Mouse (Mus musculus): Measurements from ENCODE around the gene Col9a1. TPM values are rescaled to one million over a fixed set of nuclear protein-coding genes. Genes with fewer than 3 reads are reported as not detected.

Col9a1 gene
- polyA plus RNA-seq, 1 experiment: 0.15 TPM

DNA sequence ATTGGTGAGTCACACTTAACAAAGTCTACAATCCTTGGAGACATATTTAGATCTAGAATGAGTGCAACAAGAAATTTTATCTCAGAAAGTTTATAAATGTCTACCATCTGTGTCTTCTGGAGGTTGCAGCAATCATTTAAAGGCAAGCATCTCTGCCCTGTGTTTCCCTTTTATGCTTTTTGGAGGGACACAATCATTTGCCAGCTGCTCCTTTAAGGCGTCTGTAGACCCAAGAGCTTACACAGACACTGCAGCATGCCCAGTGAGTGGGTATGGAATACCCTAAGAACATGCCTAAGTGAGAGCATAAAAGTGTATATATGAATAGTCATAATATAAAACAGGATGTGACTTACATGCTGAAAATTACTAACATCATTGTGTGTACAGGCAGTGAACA lies 52.1 kb downstream of the Col9a1 start:
- H3K4me3 ChIP-seq (ENCODE audit: control insufficient read depth, insufficient read depth, low read length): no peak overlapping the region
- no peak for TF ChIP-seq CTCF (IDR thresholded peaks at IDR 0.05; ENCODE audit: borderline replicate concordance, control insufficient read depth, extremely low read depth, insufficient read depth, low read length, poor library complexity)
- no peak for TF ChIP-seq POLR2A (IDR thresholded peaks at IDR 0.05; ENCODE audit: control insufficient read depth, extremely low read depth, insufficient read depth, low read length, poor library complexity)
- H3K27me3 ChIP-seq (ENCODE audit: control insufficient read depth, insufficient read depth, low read length): no peaks in the 10 kb centered on the region
- 97% methylated on average over 1 of the region's 1 CpGs for WGBS
- H3K4me1 ChIP-seq (replicated peaks; ENCODE audit: control insufficient read depth, insufficient read depth, low read length): no peaks in the 10 kb centered on the region
- no peaks in the 10 kb centered on the region for H3K36me3 ChIP-seq (ENCODE audit: control insufficient read depth, insufficient read depth, low read length)
- DNase-seq: no peak
- no peak overlapping the region for H3K27ac ChIP-seq (ENCODE audit: control insufficient read depth, insufficient read depth, low read length)

DNA sequence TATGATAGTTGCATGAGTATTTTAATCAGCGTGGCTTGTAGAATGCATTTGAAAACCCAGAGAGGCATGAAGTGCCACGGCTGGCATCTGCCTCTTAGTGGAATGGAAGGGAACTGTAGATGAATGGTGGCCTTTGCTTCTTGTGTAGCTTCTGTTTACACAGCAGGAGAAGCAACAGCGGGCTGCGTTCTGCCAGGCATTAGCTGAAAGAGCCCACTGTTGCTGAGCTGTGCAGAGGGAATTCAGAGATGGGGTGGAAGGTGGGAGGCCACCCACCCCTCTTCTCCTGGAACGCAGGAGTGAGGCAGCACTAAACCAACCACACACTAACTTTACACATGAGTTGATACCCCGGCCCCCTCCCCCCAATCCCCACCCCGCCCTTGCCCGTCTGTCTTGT lies 53.0 kb downstream of the Col9a1 start:
- Histone ChIP-seq H3K36me3 (ENCODE audit: control insufficient read depth, insufficient read depth, low read length) (no peaks in the 10 kb centered on the region), H3K4me3 (ENCODE audit: control insufficient read depth, insufficient read depth, low read length) (no peak overlapping the region), H3K27ac (ENCODE audit: control insufficient read depth, insufficient read depth, low read length) (no peak overlapping the region), H3K27me3 (ENCODE audit: control insufficient read depth, insufficient read depth, low read length) (no peaks in the 10 kb centered on the region), H3K4me1 (replicated peaks; ENCODE audit: control insufficient read depth, insufficient read depth, low read length) (no peaks in the 10 kb centered on the region)
- no peak for DNase-seq
- TF ChIP-seq POLR2A (IDR thresholded peaks at IDR 0.05; ENCODE audit: control insufficient read depth, extremely low read depth, insufficient read depth, low read length, poor library complexity) (no peak), CTCF (IDR thresholded peaks at IDR 0.05; ENCODE audit: borderline replicate concordance, control insufficient read depth, extremely low read depth, insufficient read depth, low read length, poor library complexity) (no peak)
- WGBS: 72% methylated on average over 8 of the region's 8 CpGs

DNA sequence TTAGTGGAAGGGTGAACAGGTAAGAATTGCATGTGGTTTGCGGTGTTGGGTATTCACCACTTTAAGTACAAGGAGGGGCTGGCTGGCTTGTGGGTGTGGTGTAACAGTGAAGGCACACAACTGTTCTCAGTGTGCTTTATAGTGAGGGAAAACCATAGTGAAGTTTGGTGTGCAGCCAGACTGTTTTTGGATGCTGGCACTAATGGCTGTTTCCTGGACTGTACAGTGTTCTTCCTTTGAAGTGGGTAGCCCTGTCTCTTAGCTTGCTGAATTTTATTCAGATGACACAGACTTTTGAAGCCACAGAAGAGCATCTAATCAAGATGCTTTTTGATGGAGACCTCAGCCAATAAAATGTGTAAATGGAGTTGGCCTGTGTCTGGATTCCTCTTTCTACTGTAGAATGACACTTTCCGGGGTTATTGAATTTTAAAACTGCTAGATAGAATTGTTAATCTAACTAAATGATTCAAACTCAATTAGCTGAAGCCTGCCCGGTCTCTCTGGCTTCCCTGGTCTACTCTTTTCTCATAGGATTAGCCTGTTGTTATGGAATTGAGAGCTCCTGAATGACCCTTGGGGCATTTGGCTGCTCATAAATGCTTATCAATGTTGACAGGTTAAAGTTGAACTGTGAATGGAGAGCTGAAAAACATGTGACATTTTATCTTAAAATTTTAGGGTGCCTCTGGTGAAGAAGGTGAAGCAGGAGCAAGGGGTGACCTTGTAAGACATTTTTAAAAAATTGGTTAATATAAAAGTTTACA lies 54.3 kb downstream of the Col9a1 start:
- Histone ChIP-seq H3K36me3 (ENCODE audit: control insufficient read depth, insufficient read depth, low read length) (no peaks in the 10 kb centered on the region), H3K27ac (ENCODE audit: control insufficient read depth, insufficient read depth, low read length) (no peak overlapping the region), H3K27me3 (ENCODE audit: control insufficient read depth, insufficient read depth, low read length) (no peaks in the 10 kb centered on the region), H3K4me1 (replicated peaks; ENCODE audit: control insufficient read depth, insufficient read depth, low read length) (no peaks in the 10 kb centered on the region), H3K4me3 (ENCODE audit: control insufficient read depth, insufficient read depth, low read length) (no peak overlapping the region)
- WGBS: 82% methylated on average over 3 of the region's 3 CpGs
- TF ChIP-seq POLR2A (IDR thresholded peaks at IDR 0.05; ENCODE audit: control insufficient read depth, extremely low read depth, insufficient read depth, low read length, poor library complexity) (no peak), CTCF (IDR thresholded peaks at IDR 0.05; ENCODE audit: borderline replicate concordance, control insufficient read depth, extremely low read depth, insufficient read depth, low read length, poor library complexity) (no peak)
- DNase-seq: no peak

DNA sequence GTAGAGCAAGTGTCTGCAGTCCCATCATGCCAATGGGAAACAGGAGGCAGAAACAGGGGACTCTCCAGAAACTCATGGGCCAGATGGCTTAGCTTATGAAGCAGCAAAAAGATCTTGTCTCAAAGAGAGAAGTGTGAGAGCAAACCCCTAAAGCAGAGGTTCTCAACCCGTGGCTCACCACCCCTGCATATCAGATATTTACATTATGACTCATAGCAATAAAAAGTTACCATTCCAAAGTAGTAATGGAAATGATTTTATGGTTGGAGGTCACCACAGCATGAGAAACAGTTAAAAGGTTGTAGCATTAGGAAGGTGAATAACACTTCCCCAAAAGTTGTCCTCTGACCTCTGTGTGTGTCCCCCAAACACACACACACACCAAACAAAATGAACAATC lies 58.9 kb downstream of the Col9a1 start:
- no peak for TF ChIP-seq CTCF (IDR thresholded peaks at IDR 0.05; ENCODE audit: borderline replicate concordance, control insufficient read depth, extremely low read depth, insufficient read depth, low read length, poor library complexity)
- no peak for TF ChIP-seq POLR2A (IDR thresholded peaks at IDR 0.05; ENCODE audit: control insufficient read depth, extremely low read depth, insufficient read depth, low read length, poor library complexity)
- H3K36me3 ChIP-seq (ENCODE audit: control insufficient read depth, insufficient read depth, low read length): no peaks in the 10 kb centered on the region
- WGBS: 57% methylated on average over 1 of the region's 1 CpGs

DNA sequence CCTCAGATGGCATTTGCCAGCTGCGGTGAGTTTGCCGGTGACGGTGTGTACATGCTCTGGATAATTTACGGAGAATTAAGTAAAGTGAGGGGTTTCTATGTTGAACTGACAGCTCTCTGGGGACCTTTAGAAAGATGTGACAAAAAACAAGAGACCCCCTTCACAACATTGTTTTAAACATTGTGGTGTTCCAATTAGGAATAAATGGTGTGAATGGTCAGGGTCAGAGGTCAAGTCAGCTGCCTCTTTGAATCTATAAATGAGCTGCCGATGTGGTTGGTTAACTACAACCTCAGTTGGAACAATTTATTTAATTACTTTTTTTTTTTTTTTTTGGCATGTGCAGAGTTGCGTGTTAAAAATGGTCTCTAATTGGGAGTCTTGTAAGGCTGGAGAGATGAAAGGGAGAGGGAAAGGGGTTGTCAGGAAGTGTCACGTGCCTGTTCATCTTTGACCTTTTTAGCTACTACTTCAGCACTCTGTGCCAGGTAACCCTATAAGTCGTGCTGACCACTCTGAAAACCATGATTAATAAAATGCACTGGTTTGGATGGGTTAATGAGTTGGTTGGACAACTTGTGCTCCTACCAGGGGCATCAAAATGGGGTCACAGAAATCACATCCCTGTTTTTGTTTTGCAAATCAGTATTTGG lies 62.8 kb downstream of the Col9a1 start:
- TF ChIP-seq CTCF (IDR thresholded peaks at IDR 0.05; ENCODE audit: borderline replicate concordance, control insufficient read depth, extremely low read depth, insufficient read depth, low read length, poor library complexity): no peak
- TF ChIP-seq POLR2A (IDR thresholded peaks at IDR 0.05; ENCODE audit: control insufficient read depth, extremely low read depth, insufficient read depth, low read length, poor library complexity): no peak
- Histone ChIP-seq H3K27ac (ENCODE audit: control insufficient read depth, insufficient read depth, low read length) (no peak overlapping the region), H3K27me3 (ENCODE audit: control insufficient read depth, insufficient read depth, low read length) (no peaks in the 10 kb centered on the region), H3K4me3 (ENCODE audit: control insufficient read depth, insufficient read depth, low read length) (no peak overlapping the region), H3K36me3 (ENCODE audit: control insufficient read depth, insufficient read depth, low read length) (no peaks in the 10 kb centered on the region), H3K4me1 (replicated peaks; ENCODE audit: control insufficient read depth, insufficient read depth, low read length) (no peaks in the 10 kb centered on the region)
- WGBS: 88% methylated on average over 8 of the region's 8 CpGs
- no peak for DNase-seq

More for the DNA sequence above, 58.9 kb downstream of the Col9a1 start:
- DNase-seq: no peak
- no peak overlapping the region for H3K27ac ChIP-seq (ENCODE audit: control insufficient read depth, insufficient read depth, low read length)
- H3K4me3 ChIP-seq (ENCODE audit: control insufficient read depth, insufficient read depth, low read length): no peak overlapping the region
- H3K4me1 ChIP-seq (replicated peaks; ENCODE audit: control insufficient read depth, insufficient read depth, low read length): no peaks in the 10 kb centered on the region
- no peaks in the 10 kb centered on the region for H3K27me3 ChIP-seq (ENCODE audit: control insufficient read depth, insufficient read depth, low read length)

DNA sequence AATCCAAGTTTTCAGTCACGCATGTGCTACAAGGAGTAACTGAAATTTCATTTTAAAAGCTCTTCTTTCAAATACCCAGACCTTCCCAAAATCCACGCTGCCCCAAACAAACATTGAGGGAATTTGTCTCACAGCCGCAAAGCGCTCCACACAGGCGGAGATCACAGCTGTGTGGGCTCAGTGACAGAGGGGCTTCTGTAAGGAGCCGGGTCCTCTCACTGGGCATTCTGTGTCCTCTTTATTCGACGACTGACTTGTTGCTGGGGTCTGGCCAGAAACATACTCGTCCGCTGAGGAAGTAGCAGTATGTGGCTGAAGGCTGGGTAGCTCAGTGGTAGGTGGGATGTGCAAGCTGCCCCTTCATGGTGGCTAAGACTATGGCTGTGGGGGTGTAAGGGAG lies 67.5 kb downstream of the Col9a1 start:
- H3K4me3 ChIP-seq (ENCODE audit: control insufficient read depth, insufficient read depth, low read length): no peak overlapping the region
- TF ChIP-seq CTCF (IDR thresholded peaks at IDR 0.05; ENCODE audit: borderline replicate concordance, control insufficient read depth, extremely low read depth, insufficient read depth, low read length, poor library complexity): no peak
- no peak for TF ChIP-seq POLR2A (IDR thresholded peaks at IDR 0.05; ENCODE audit: control insufficient read depth, extremely low read depth, insufficient read depth, low read length, poor library complexity)
- no peaks in the 10 kb centered on the region for H3K4me1 ChIP-seq (replicated peaks; ENCODE audit: control insufficient read depth, insufficient read depth, low read length)
- 92% methylated on average over 10 of the region's 10 CpGs for WGBS
- no peak for DNase-seq
- no peaks in the 10 kb centered on the region for H3K27me3 ChIP-seq (ENCODE audit: control insufficient read depth, insufficient read depth, low read length)
- no peaks in the 10 kb centered on the region for H3K36me3 ChIP-seq (ENCODE audit: control insufficient read depth, insufficient read depth, low read length)
- no peak overlapping the region for H3K27ac ChIP-seq (ENCODE audit: control insufficient read depth, insufficient read depth, low read length)
